Mouse (Mus musculus) spleen, adult 2 months (tissue): ENCODE measurements around the gene Rrp1b.

ENCODE experiments used
- CTCF ChIP-seq: fragments of 200-500 bp; IDR thresholded peaks from 2 replicates; pipeline ENCODE4 v1.5.1; 2011; ENCODE audit warnings: mild to moderate bottlenecking, inconsistent platforms; ENCODE audit not compliant: insufficient read depth, insufficient read length, insufficient replicate concordance; ENCODE audit errors: extremely low read depth
- POLR2A ChIP-seq: fragments of 200-500 bp; IDR thresholded peaks from 2 replicates; pipeline ENCODE4 v1.6.1; 2011; ENCODE audit warnings: low read depth, low read length, inconsistent platforms

DNA sequence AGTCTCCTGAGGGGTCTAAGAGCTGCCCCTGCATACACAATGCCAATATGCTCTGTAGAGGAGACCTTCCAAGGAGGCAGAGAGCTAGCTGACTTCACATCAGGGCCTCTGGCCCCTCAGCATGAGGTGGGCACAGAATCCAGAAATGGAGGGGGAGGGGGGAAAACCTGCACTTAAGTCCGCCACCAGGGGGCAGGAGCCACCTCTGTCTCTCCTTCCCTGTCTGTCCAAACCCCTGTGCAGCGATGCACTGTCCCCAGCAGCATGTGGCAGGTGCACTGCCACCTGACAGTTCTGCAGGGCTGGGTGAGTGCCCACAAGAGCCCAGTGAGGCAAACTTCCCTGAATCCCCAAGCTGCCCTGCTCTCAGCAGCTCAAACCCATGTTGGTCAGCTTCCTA lies 39.3 kb downstream of the Rrp1b start:
- peak; percentile 64; the same call in 1 of the 2 replicates for TF ChIP-seq CTCF
- TF ChIP-seq POLR2A, result no peak
